Mouse (Mus musculus): ENCODE results near the gene Pxdn.

Pxdn gene

DNA sequence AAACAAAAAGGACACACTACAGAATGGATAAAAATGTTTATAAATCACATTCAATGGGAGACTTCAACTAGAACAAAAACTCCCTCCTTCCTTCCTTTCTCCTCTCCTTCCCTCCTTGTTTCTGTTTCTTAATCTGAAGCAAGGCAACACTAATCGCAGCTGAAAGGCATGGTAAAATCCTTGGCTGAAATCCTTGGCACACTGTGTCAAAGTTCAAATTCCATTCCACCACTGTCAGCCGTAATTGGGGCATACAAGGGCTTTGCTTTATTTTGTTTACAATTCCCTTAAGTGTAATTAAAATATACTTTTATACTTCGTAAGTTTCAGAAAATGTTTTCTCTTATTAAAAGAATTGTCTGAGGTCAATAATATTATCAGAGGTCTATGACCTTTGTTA, 86.1 kb downstream of the Pxdn start:
- peak; percentile 44 to 76 for DNase-seq (ENCODE audit: inconsistent age in 2 of 2, low spot score in 1 of 2)

GRCm38 (mm10) chr12:30024264-30024825, 86.9 kb downstream of the Pxdn start:
- DNase-seq (ENCODE audit: inconsistent age in 2 of 2, low spot score in 1 of 2) = peak in 1 of 2 experiments; percentile 72

DNA sequence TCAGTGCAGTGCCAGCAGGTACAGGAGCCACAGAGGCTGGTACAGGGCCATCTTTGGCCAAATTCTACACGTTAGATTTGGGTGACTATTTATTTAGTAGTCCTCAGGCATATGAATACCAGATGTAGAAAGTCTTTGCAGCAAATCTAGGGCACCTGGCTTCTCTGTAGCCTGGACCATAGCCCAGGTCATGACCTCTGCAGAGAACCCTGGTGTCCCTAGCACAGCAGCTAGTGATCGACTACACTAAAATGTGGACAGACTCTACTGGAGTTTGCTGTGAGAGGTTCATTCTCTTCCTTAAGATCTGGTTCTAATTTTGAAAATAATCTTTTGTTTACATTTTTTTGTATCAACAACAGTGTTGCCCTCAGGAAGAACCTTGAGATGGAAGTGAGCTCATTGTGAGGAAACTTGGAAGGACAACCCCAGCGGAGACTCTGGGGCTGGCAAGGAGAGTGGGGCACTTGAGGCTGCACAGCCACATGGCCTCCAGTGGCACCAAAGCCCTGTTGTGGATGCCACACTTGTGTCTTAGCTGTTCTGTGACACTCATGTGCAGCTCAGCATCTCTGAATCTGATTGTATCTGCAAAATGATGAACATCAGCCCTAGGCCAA, 90.4 kb downstream of the Pxdn start:
- peak; percentile 2 to 57 for DNase-seq (ENCODE audit: inconsistent age in 2 of 2, low spot score in 1 of 2)

- peak in 1 of 2 experiments; percentile 1 for DNase-seq (ENCODE audit: inconsistent age in 2 of 2, low spot score in 1 of 2)
Measured at GRCm38 (mm10) chr12:30029111-30029510, 91.7 kb downstream of the Pxdn start.

DNA sequence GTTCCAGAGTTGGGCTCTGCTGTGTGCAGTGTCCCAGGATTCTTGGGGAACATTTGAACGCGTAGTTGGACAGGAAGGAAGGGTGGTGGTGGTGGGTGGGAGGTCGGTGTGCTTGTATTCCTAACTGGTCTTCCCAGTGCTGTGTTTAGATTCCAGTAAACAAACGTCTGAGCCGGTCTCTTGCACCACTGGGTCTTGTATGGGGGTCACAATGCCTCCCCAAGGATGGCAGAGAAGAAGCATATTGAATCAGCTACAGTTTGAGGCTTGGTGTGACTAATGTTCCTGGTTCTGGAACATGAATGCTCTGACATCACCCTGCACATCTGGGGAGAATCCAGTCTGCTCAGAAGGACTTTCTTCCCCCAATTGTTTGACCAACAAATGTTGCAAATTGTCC, 93.2 kb downstream of the Pxdn start:
- DNase-seq (ENCODE audit: inconsistent age in 2 of 2, low spot score in 1 of 2) = no peak

DNA sequence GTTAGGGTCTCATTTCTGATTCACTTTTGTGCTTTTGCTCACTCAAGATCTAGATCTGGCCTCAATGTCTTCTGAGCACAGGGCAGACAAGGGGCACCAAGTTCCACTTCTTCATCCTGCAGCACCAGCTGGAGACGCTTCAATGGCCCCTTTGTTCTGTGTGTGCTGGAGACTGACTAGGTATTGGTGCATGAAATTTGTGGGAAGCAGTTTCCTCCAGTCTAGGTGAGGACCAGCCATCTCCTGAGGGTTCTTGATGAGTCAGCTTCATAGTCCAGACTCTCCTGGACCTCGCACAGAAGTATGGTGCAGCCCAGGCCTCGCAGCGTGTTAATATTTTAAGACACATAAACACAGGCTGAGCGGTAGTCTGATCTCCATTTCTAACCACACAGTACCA, 97.3 kb downstream of the Pxdn start:
- DNase-seq (ENCODE audit: inconsistent age in 2 of 2, low spot score in 1 of 2) = no peak

DNA sequence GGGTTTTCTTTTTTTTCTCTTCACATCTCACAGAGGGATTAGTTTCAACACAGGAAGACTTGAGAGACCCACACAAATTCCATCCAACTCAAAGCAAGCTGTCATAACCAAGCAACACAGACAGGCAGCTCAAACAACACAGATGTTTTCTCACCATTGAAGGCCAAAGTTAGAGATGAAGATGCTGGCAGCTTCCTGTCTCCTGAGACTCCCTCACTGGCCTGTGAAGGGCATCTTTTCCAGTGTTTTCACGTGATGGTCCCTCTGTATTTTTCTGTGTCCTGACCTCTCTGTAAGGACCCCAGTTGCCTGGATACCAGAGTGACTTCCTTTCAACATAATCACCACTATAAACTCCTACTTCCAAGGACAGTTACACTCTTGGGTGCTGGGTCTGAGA, 98.0 kb downstream of the Pxdn start:
- DNase-seq (ENCODE audit: inconsistent age in 2 of 2, low spot score in 1 of 2) = no peak

GRCm38 (mm10) chr12:30035841-30036568, 98.6 kb downstream of the Pxdn start:
- no peak for DNase-seq (ENCODE audit: inconsistent age in 2 of 2, low spot score in 1 of 2)

- DNase-seq (ENCODE audit: inconsistent age in 2 of 2, low spot score in 1 of 2) = no peak
Measured at GRCm38 (mm10) chr12:30036569-30037055, 99.2 kb downstream of the Pxdn start.

DNA sequence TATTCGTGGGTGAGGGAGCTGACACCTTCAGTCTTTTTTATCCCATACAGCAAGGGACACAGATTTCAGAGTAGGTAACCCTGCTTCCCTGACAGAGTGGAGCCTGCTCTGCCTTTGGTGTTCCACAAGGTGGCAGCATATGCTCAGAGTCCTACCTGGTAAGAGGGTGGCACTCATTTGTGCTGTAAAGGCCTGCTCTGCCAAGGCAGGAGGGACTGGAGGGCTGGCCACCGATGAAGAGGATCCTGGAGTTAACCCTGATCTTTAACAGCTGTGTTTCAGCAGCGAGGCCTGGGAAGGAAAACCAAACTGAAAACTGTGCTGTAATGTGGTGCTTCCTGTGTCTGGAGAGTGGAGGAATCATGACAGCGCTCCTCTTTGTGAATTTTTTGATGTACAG, 102.2 kb downstream of the Pxdn start:
- DNase-seq (ENCODE audit: inconsistent age in 2 of 2, low spot score in 1 of 2) = peak; percentile 49 to 84

- peak; percentile 47 to 83 for DNase-seq (ENCODE audit: inconsistent age in 2 of 2, low spot score in 1 of 2)
Measured at GRCm38 (mm10) chr12:30040150-30040549, 102.7 kb downstream of the Pxdn start.

DNA sequence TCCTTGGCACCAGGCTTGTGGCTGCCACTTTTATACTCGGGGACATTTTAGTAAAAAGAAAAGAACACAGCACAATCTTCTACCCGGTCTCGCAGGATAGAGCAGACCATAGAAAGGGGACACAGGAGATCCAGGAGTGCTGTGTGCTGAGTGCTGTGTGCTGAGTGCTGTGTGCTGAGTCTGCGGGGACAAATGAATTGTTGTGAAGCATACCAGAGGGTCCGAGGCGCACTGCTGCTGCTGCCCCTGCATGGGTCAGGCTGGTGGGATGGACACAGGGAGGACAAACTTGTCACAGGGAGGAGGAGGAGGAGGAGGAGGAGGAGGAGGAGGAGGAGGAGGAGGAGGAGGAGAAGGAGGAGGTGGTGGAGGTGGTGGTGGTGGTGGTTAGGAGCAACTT, 111.4 kb downstream of the Pxdn start:
- DNase-seq (ENCODE audit: inconsistent age in 2 of 2, low spot score in 1 of 2) = no peak

GRCm38 (mm10) chr12:30049818-30050217, 112.4 kb downstream of the Pxdn start:
- DNase-seq (ENCODE audit: inconsistent age in 2 of 2, low spot score in 1 of 2) = no peak

DNA sequence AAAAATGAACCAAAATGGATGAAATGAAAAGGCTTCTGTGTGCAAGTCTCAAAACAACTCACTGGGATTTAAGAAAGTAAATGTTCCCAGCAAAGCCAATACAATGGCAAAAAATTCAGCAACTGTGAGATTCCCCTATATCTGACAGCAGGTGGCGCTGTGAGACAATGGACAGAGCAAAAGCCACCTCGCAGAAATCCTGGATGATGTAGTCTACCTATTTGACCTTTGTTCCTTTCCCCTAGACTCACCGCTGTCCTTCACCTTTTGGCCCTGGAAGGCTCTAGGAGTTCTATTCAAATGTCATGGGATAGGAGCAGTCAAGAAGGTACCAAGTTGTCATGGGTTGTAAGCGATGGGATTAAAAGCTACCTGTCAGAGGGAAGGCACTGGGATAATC, 112.8 kb downstream of the Pxdn start:
- DNase-seq (ENCODE audit: inconsistent age in 2 of 2, low spot score in 1 of 2) = peak in 1 of 2 experiments; percentile 83

- DNase-seq (ENCODE audit: inconsistent age in 2 of 2, low spot score in 1 of 2) = no peak
Measured at GRCm38 (mm10) chr12:30054761-30055540, 117.5 kb downstream of the Pxdn start.

- no peak for DNase-seq (ENCODE audit: inconsistent age in 2 of 2, low spot score in 1 of 2)
Measured at GRCm38 (mm10) chr12:30058044-30058443, 120.6 kb downstream of the Pxdn start.

GRCm38 (mm10) chr12:30061503-30062117, 124.2 kb downstream of the Pxdn start:
- peak in 1 of 2 experiments; percentile 59 for DNase-seq (ENCODE audit: inconsistent age in 2 of 2, low spot score in 1 of 2)

DNA sequence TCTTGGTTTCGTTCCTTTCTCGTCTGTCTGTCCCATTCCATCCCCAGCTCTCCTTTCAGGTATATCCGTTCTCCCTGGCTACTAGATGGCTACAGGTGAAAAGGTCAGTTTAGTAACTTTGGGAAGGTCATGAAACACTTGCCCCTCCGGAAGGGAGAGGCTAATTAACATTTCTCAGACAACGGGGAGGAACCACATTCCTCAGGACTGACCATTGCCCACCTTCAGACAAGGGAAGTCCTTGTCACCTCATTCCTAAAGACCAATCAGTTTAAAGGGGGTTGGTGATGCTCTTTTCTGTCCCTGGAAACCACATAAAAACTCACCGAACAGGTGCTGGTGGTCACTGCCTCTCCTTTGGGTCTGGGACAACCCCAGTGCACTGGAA, 124.7 kb downstream of the Pxdn start:
- DNase-seq (ENCODE audit: inconsistent age in 2 of 2, low spot score in 1 of 2) = no peak
